Mouse (Mus musculus): ENCODE measurements around the gene Sppl2a. TPM values are rescaled to one million over a fixed set of nuclear protein-coding genes. Genes with fewer than 3 reads are reported as not detected.
A peak's percentile ranks its signal among the peaks of the same experiment; 100 is the strongest.
"Not testable (repeated sequence)": the region's sequence is repeated elsewhere in the genome, so short reads cannot be mapped to it uniquely, and the experiment has no call there.

Sppl2a gene
- total RNA-seq, 2 experiments from 2014 or later = 18.1 to 19.6 TPM

- no peak for ATAC-seq (replicated peaks; ENCODE audit: low FRiP score, poor library complexity, severe bottlenecking)
Observed at GRCm38 (mm10) chr2:126897511-126897910, 35.5 kb downstream of the Sppl2a start.

GRCm38 (mm10) chr2:126896941-126897340, 36.1 kb downstream of the Sppl2a start:
- ATAC-seq (replicated peaks; ENCODE audit: low FRiP score, poor library complexity, severe bottlenecking) = no peak

GRCm38 (mm10) chr2:126894245-126894644, 38.8 kb downstream of the Sppl2a start:
- no peak for ATAC-seq (replicated peaks; ENCODE audit: low FRiP score, poor library complexity, severe bottlenecking)

GRCm38 (mm10) chr2:126892316-126892715, 40.7 kb downstream of the Sppl2a start:
- ATAC-seq (replicated peaks; ENCODE audit: low FRiP score, poor library complexity, severe bottlenecking) = no peak

GRCm38 (mm10) chr2:126891743-126892142, 41.3 kb downstream of the Sppl2a start:
- no peak for ATAC-seq (replicated peaks; ENCODE audit: low FRiP score, poor library complexity, severe bottlenecking)

GRCm38 (mm10) chr2:126887141-126887540, 45.9 kb downstream of the Sppl2a start:
- ATAC-seq (replicated peaks; ENCODE audit: low FRiP score, poor library complexity, severe bottlenecking) = no peak

- ATAC-seq (replicated peaks; ENCODE audit: low FRiP score, poor library complexity, severe bottlenecking) = no peak
Observed at GRCm38 (mm10) chr2:126885871-126886270, 47.2 kb downstream of the Sppl2a start.

- not testable (repeated sequence) for ATAC-seq (replicated peaks; ENCODE audit: low FRiP score, poor library complexity, severe bottlenecking)
Observed at GRCm38 (mm10) chr2:126882711-126883110, 50.3 kb downstream of the Sppl2a start.

- ATAC-seq (replicated peaks; ENCODE audit: low FRiP score, poor library complexity, severe bottlenecking) = no peak
Observed at GRCm38 (mm10) chr2:126877991-126878390, 55.0 kb downstream of the Sppl2a start.

GRCm38 (mm10) chr2:126875871-126876796, 56.9 kb downstream of the Sppl2a start, which contains the start of gene Trpm7:
TSS of gene Trpm7 (minus strand) at chr2:126876230.
- ATAC-seq (replicated peaks; ENCODE audit: low FRiP score, poor library complexity, severe bottlenecking) = peak; percentile 95

- ATAC-seq (replicated peaks; ENCODE audit: low FRiP score, poor library complexity, severe bottlenecking) = peak; percentile 51
Observed at GRCm38 (mm10) chr2:126875516-126875835, 57.6 kb downstream of the Sppl2a start.

GRCm38 (mm10) chr2:126874809-126875515, 58.1 kb downstream of the Sppl2a start:
- ATAC-seq (replicated peaks; ENCODE audit: low FRiP score, poor library complexity, severe bottlenecking) = no peak

- no peak for ATAC-seq (replicated peaks; ENCODE audit: low FRiP score, poor library complexity, severe bottlenecking)
Observed at GRCm38 (mm10) chr2:126866301-126866700, 66.7 kb downstream of the Sppl2a start.

GRCm38 (mm10) chr2:126865501-126866199, 67.4 kb downstream of the Sppl2a start:
- ATAC-seq (replicated peaks; ENCODE audit: low FRiP score, poor library complexity, severe bottlenecking) = no peak

- no peak for ATAC-seq (replicated peaks; ENCODE audit: low FRiP score, poor library complexity, severe bottlenecking)
Observed at GRCm38 (mm10) chr2:126865026-126865425, 68.0 kb downstream of the Sppl2a start.

- ATAC-seq (replicated peaks; ENCODE audit: low FRiP score, poor library complexity, severe bottlenecking) = no peak
Observed at GRCm38 (mm10) chr2:126844751-126845150, 88.3 kb downstream of the Sppl2a start.
